Mouse (Mus musculus): ENCODE results near the gene Scgn. TPM values are rescaled to one million over a fixed set of nuclear protein-coding genes. Genes with fewer than 3 reads are reported as not detected.

Gene Scgn
- 7.5 and 7.9 TPM in 2 replicates for polyA plus RNA-seq (2015; fragmentation: Nextera tagmentation; extraction: Ambion mirVana)

GRCm38 (mm10) chr13:23990928-23991327, at the start of gene Scgn:
TSS of gene Scgn (minus strand) at chr13:23991214.
- 2% methylated on average over 20 of the region's 20 CpGs for WGBS
- 0 out of 2 replicates have a peak, but pooled peaks have one; percentile 23 for ATAC-seq

DNA sequence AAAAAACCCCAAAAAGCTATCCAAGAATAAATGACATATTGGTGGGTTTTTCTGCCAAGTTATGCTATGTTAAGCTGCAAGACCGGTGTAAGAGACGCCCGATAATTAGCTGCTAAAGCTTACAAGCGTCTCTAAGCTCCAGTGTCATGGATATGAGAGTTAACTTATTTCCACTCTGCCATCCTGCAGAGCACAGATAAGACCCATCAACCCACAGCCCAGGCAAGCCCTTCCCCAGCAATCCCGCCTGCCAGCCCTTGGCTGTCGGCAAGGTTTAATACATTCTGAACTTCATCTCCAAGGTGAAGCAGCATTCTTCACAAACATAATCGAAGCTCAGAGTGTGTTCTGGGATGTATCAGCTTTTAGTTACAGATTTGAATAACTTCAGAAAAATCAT, 49.2 kb upstream of the Scgn start:
- Histone ChIP-seq H3K4me3 (ENCODE audit: low read length) (no peak overlapping the region), H3K4me2 (ENCODE audit: low read depth, low read length) (no peak overlapping the region), H3K27ac (ENCODE audit: low read length) (no peak overlapping the region), H3K27me3 (replicated peaks; ENCODE audit: control insufficient read depth, insufficient read depth, low read length) (no peaks in the 10 kb centered on the region), H3K9me3 (ENCODE audit: control insufficient read depth, low read length) (no peaks in the 10 kb centered on the region), H3K36me3 (ENCODE audit: control insufficient read depth, insufficient read depth, low read length) (0 out of 2 replicates have a peak, but pooled peaks cover 4% of the 10 kb centered on the region), H3K4me1 (ENCODE audit: control insufficient read depth, insufficient read depth, low read length) (no peaks in the 10 kb centered on the region), H3K9ac (ENCODE audit: low read depth, low read length) (no peak overlapping the region)
- no peak for ATAC-seq
- 86% methylated on average over 7 of the region's 7 CpGs for WGBS

More at GRCm38 (mm10) chr13:23990928-23991327, at the start of gene Scgn:
- Histone ChIP-seq H3K36me3 (ENCODE audit: control insufficient read depth, insufficient read depth, low read length) (no peaks in the 10 kb centered on the region), H3K9ac (ENCODE audit: low read depth, low read length) (no peak within 1 kb of the TSS), H3K4me2 (ENCODE audit: low read depth, low read length) (no peak within 1 kb of the TSS), H3K4me1 (ENCODE audit: control insufficient read depth, insufficient read depth, low read length) (no peaks in the 10 kb centered on the region), H3K27me3 (replicated peaks; ENCODE audit: control insufficient read depth, insufficient read depth, low read length) (peaks cover 3% of the 10 kb centered on the region; the same call in 1 of the 2 replicates), H3K27ac (ENCODE audit: low read length) (no peak within 1 kb of the TSS), H3K9me3 (ENCODE audit: control insufficient read depth, low read length) (no peaks in the 10 kb centered on the region), H3K4me3 (ENCODE audit: low read length) (no peak within 1 kb of the TSS)

- ATAC-seq, result no peak
- H3K9ac ChIP-seq (ENCODE audit: low read depth, low read length), result no peak overlapping the region
- H3K27ac ChIP-seq (ENCODE audit: low read length), result no peak overlapping the region
- H3K4me3 ChIP-seq (ENCODE audit: low read length), result no peak overlapping the region
- 0 out of 2 replicates have a peak, but pooled peaks cover 4% of the 10 kb centered on the region for H3K36me3 ChIP-seq (ENCODE audit: control insufficient read depth, insufficient read depth, low read length)
- no peaks in the 10 kb centered on the region for H3K9me3 ChIP-seq (ENCODE audit: control insufficient read depth, low read length)
- no peak overlapping the region for H3K4me2 ChIP-seq (ENCODE audit: low read depth, low read length)
- H3K27me3 ChIP-seq (replicated peaks; ENCODE audit: control insufficient read depth, insufficient read depth, low read length), result no peaks in the 10 kb centered on the region
- WGBS, result 84% methylated on average over 3 of the region's 3 CpGs
- H3K4me1 ChIP-seq (ENCODE audit: control insufficient read depth, insufficient read depth, low read length), result no peaks in the 10 kb centered on the region
Observed at GRCm38 (mm10) chr13:24037502-24037901, 46.5 kb upstream of the Scgn start.

DNA sequence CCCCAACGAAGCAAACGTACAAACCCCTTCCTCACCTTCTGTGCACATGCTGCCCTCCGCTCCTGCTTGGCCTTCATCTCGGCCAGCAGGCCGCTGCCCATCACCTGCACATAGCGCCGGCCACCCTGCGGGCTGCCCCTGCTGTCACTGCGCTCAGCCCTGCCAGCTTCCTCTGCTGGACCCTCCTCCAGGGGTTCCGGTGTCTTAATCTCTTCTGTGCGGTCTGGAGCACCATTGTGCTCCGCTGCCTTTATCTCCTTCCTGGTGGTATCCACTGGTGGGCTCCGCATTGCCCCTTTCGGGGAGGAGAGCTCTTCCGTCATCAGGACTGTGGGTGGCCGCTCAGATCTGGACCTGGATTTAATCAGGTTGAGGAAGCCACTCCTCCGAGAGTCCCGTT, 45.1 kb upstream of the Scgn start:
- H3K36me3 ChIP-seq (ENCODE audit: control insufficient read depth, insufficient read depth, low read length), result 0 out of 2 replicates have a peak, but pooled peaks cover 2% of the 10 kb centered on the region
- H3K4me3 ChIP-seq (ENCODE audit: low read length), result no peak overlapping the region
- no peaks in the 10 kb centered on the region for H3K27me3 ChIP-seq (replicated peaks; ENCODE audit: control insufficient read depth, insufficient read depth, low read length)
- H3K9me3 ChIP-seq (ENCODE audit: control insufficient read depth, low read length), result no peaks in the 10 kb centered on the region
- H3K27ac ChIP-seq (ENCODE audit: low read length), result no peak overlapping the region
- H3K9ac ChIP-seq (ENCODE audit: low read depth, low read length), result no peak overlapping the region
- no peak overlapping the region for H3K4me2 ChIP-seq (ENCODE audit: low read depth, low read length)
- no peaks in the 10 kb centered on the region for H3K4me1 ChIP-seq (ENCODE audit: control insufficient read depth, insufficient read depth, low read length)
- no peak for ATAC-seq
- WGBS, result 85% methylated on average over 18 of the region's 18 CpGs

DNA sequence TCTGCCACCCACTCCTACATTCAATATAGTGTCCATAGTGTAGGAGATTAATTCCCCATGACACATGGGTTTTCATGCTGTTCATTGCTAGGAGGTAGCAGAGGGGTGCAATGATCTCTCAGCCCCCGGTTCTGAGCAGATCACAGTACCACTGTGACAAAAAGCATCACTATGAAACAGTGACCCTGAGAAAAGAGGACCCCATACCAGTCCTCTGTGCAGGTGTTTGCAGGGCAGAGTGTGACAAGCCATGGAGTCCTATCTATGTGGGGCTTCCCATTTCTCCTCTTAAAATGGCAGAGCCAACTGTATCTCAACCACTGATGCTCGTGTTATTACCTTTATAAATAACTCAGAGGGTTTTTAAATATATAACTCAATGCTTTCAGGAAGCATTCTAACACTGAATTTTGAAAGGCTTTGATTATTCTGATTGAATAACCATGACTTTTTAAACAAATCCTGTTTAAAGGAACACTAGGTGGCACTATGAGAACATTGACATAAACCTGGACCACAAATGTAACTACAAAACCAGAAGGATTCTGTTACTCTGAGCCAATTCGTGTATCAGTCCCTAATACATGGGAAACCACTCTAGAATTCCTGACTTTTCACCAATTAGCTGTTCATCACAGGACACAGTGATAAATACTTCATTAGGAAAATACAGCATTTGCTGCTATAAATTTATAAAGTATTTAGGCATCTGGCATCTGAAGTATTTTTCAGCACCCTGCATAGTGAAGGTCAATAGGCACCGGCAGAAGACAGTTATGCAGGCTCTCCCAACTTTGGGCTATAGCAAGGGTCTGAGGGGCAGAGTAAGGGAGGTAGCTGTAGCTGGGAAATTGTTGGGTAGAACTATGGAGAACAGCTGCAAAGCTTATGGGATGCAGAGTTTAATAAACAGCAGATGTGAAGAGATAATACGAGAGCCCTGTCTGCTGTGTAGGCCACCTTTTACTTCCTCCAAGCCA, 36.5 kb upstream of the Scgn start:
- Histone ChIP-seq H3K9me3 (ENCODE audit: control insufficient read depth, low read length) (no peaks in the 10 kb centered on the region), H3K9ac (ENCODE audit: low read depth, low read length) (no peak overlapping the region), H3K36me3 (ENCODE audit: control insufficient read depth, insufficient read depth, low read length) (no peaks in the 10 kb centered on the region), H3K27ac (ENCODE audit: low read length) (no peak overlapping the region), H3K4me1 (ENCODE audit: control insufficient read depth, insufficient read depth, low read length) (no peaks in the 10 kb centered on the region), H3K4me3 (ENCODE audit: low read length) (no peak overlapping the region), H3K27me3 (replicated peaks; ENCODE audit: control insufficient read depth, insufficient read depth, low read length) (no peaks in the 10 kb centered on the region), H3K4me2 (ENCODE audit: low read depth, low read length) (no peak overlapping the region)
- ATAC-seq, result no peak
- 68% methylated on average over 5 of the region's 5 CpGs for WGBS

DNA sequence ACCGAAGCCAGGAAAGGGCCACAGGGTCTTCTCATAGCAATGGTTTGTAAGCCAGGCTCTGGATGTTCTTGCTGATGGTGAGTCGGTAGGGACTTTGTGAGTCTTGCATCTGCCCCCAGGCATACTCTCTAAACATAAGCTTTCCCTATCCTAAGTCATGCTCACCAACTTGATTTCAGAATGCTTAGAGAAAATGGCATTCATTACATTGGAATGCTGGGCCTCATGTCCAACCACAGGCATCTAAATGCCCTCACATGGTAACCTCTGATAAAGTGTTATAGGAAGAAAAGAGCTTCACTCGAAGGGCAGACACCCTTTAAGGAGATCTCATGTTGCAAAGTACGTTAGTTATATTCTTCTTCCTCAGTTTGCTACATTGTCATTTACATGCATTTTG, 27.5 kb upstream of the Scgn start:
- Histone ChIP-seq H3K36me3 (ENCODE audit: control insufficient read depth, insufficient read depth, low read length) (no peaks in the 10 kb centered on the region), H3K9ac (ENCODE audit: low read depth, low read length) (no peak overlapping the region), H3K4me1 (ENCODE audit: control insufficient read depth, insufficient read depth, low read length) (no peaks in the 10 kb centered on the region), H3K9me3 (ENCODE audit: control insufficient read depth, low read length) (no peaks in the 10 kb centered on the region), H3K4me3 (ENCODE audit: low read length) (no peak overlapping the region), H3K27me3 (replicated peaks; ENCODE audit: control insufficient read depth, insufficient read depth, low read length) (no peaks in the 10 kb centered on the region), H3K4me2 (ENCODE audit: low read depth, low read length) (no peak overlapping the region), H3K27ac (ENCODE audit: low read length) (no peak overlapping the region)
- WGBS, result 88% methylated on average over 4 of the region's 4 CpGs
- no peak for ATAC-seq

DNA sequence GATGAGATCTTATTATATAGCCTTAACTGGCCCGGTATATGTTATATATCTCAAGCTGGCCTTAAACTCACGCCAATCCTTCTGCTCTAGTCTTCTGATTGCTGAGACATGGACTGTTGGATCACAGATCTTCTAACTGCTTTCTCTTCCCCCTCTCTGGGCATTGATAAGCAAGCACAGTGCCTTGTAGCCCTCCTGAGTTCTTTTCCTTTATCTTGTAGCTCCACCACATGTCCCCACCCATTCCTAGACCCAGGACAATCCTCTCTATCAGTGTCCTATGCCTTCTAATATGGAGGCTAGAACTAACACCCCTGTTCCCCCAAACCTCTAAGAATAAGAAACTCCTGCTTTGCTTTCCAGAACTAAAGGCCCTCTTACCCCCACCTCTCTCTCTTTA, 14.5 kb upstream of the Scgn start:
- Histone ChIP-seq H3K4me2 (ENCODE audit: low read depth, low read length) (no peak overlapping the region), H3K4me1 (ENCODE audit: control insufficient read depth, insufficient read depth, low read length) (no peaks in the 10 kb centered on the region), H3K27me3 (replicated peaks; ENCODE audit: control insufficient read depth, insufficient read depth, low read length) (no peaks in the 10 kb centered on the region), H3K27ac (ENCODE audit: low read length) (no peak overlapping the region), H3K9ac (ENCODE audit: low read depth, low read length) (no peak overlapping the region), H3K9me3 (ENCODE audit: control insufficient read depth, low read length) (no peaks in the 10 kb centered on the region), H3K36me3 (ENCODE audit: control insufficient read depth, insufficient read depth, low read length) (no peaks in the 10 kb centered on the region), H3K4me3 (ENCODE audit: low read length) (no peak overlapping the region)
- 89% methylated on average over 2 of the region's 2 CpGs for WGBS
- no peak for ATAC-seq

- Histone ChIP-seq H3K4me2 (ENCODE audit: low read depth, low read length) (no peak overlapping the region), H3K27ac (ENCODE audit: low read length) (no peak overlapping the region), H3K9me3 (ENCODE audit: control insufficient read depth, low read length) (no peaks in the 10 kb centered on the region), H3K9ac (ENCODE audit: low read depth, low read length) (no peak overlapping the region), H3K4me3 (ENCODE audit: low read length) (no peak overlapping the region), H3K4me1 (ENCODE audit: control insufficient read depth, insufficient read depth, low read length) (no peaks in the 10 kb centered on the region), H3K27me3 (replicated peaks; ENCODE audit: control insufficient read depth, insufficient read depth, low read length) (no peaks in the 10 kb centered on the region), H3K36me3 (ENCODE audit: control insufficient read depth, insufficient read depth, low read length) (no peaks in the 10 kb centered on the region)
- ATAC-seq, result no peak
- 67% methylated on average over 2 of the region's 2 CpGs for WGBS
Observed at GRCm38 (mm10) chr13:24001797-24002196, 10.8 kb upstream of the Scgn start.

GRCm38 (mm10) chr13:24001081-24001480, 10.1 kb upstream of the Scgn start:
- WGBS, result 78% methylated on average over 2 of the region's 2 CpGs
- Histone ChIP-seq H3K4me2 (ENCODE audit: low read depth, low read length) (no peak overlapping the region), H3K4me1 (ENCODE audit: control insufficient read depth, insufficient read depth, low read length) (no peaks in the 10 kb centered on the region), H3K9ac (ENCODE audit: low read depth, low read length) (no peak overlapping the region), H3K36me3 (ENCODE audit: control insufficient read depth, insufficient read depth, low read length) (no peaks in the 10 kb centered on the region), H3K27me3 (replicated peaks; ENCODE audit: control insufficient read depth, insufficient read depth, low read length) (no peaks in the 10 kb centered on the region), H3K27ac (ENCODE audit: low read length) (no peak overlapping the region), H3K9me3 (ENCODE audit: control insufficient read depth, low read length) (no peaks in the 10 kb centered on the region), H3K4me3 (ENCODE audit: low read length) (no peak overlapping the region)
- no peak for ATAC-seq

All from intestine, embryonic 16.5 days (tissue).